Mouse (Mus musculus): ENCODE measurements around the gene Timp3.

- no peak for TF ChIP-seq CTCF (IDR thresholded peaks at IDR 0.05 in 2 of 3, conservative IDR thresholded peaks at IDR 0.05 in 1 of 3; ENCODE audit: control insufficient read depth in 1 of 3, insufficient read depth in 1 of 3, low read depth in 2 of 3, low read length in 3 of 3, poor library complexity in 1 of 3, severe bottlenecking in 1 of 3)
- no peak for TF ChIP-seq ZC3H11A (IDR thresholded peaks at IDR 0.05; ENCODE audit: low read depth, low read length)
- TF ChIP-seq MYC (IDR thresholded peaks at IDR 0.05; ENCODE audit: low read depth, low read length), result no peak
- no peak for TF ChIP-seq HCFC1 (IDR thresholded peaks at IDR 0.05; ENCODE audit: low read depth, low read length)
- no peak for TF ChIP-seq MEF2A (IDR thresholded peaks at IDR 0.05; ENCODE audit: extremely low read depth, insufficient replicate concordance, low read depth, low read length, poor library complexity, severe bottlenecking)
- TF ChIP-seq KAT2A (conservative IDR thresholded peaks at IDR 0.05; ENCODE audit: low read depth, low read length), result no peak
Measured at GRCm38 (mm10) chr10:86295454-86296098, 4.6 kb upstream of the Timp3 start.

Measured in MEL (cell line).